Mouse (Mus musculus) ES-E14 (cell line): ENCODE measurements at regions not wholly inside any gene's neighbourhood (a gene's known extent, or its start where the extent isn't known, plus 50 kb on each side); places are given as distances from the start of the nearest gene placed in this dataset.
A peak's percentile ranks its signal among the peaks of the same experiment; 100 is the strongest.
"Not testable (repeated sequence)": the region's sequence is repeated elsewhere in the genome, so short reads cannot be mapped to it uniquely, and the experiment has no call there.

ENCODE experiments used
- DNase-seq: peaks from one replicate; pipeline ENCODE4 v3.0.0-alpha.2; 2013; ENCODE audit warnings: low read depth, low spot score
- H3K27ac ChIP-seq: 2 replicates; pipeline ENCODE4 v1.5.1; 2012; ENCODE audit warnings: low read depth, mild to moderate bottlenecking, low read length, moderate library complexity, mixed read lengths; ENCODE audit not compliant: poor library complexity, insufficient read depth, severe bottlenecking
- H3K36me3 ChIP-seq: 2 replicates; pipeline ENCODE4 v1.6.1; 2012; ENCODE audit warnings: mild to moderate bottlenecking, low read length, moderate library complexity, mixed read lengths; ENCODE audit not compliant: control insufficient read depth, poor library complexity, insufficient read depth, severe bottlenecking
- H3K4me1 ChIP-seq, 2 experiments: fragments of 150-350 bp in 1 of 2; sonication (generic) in 1 of 2; 2 replicates each; pipeline ENCODE4 v1.6.1; 2012; ENCODE audit warnings: low read length in 2 of 2, mild to moderate bottlenecking in 1 of 2, mixed read lengths in 1 of 2; ENCODE audit not compliant: control insufficient read depth in 2 of 2, insufficient read depth in 2 of 2, poor library complexity in 1 of 2
- H3K4me3 ChIP-seq, 2 experiments: fragments of 150-350 bp in 1 of 2; sonication (generic) in 1 of 2; 2 replicates each; pipeline ENCODE4 v1.5.1; 2012; ENCODE audit warnings: low read length in 2 of 2, low read depth in 1 of 2, mild to moderate bottlenecking in 1 of 2, mixed read lengths in 1 of 2; ENCODE audit not compliant: insufficient read depth in 1 of 2, poor library complexity in 1 of 2, severe bottlenecking in 1 of 2
- H3K9ac ChIP-seq: 2 replicates; pipeline ENCODE4 v1.6.1; 2012; ENCODE audit warnings: low read depth, mild to moderate bottlenecking, low read length, mixed read lengths; ENCODE audit not compliant: poor library complexity, insufficient read depth, severe bottlenecking
- H3K9me3 ChIP-seq: fragments of 150-350 bp; sonication (generic); 2 replicates; pipeline ENCODE4 v1.6.1; 2012; ENCODE audit warnings: low read depth, mild to moderate bottlenecking, low read length; ENCODE audit not compliant: control insufficient read depth, insufficient read depth
- CHD2 ChIP-seq: IDR thresholded peaks from 2 replicates; pipeline ENCODE4 v1.6.1; 2014; ENCODE audit warnings: mild to moderate bottlenecking, low read depth, low read length, inconsistent platforms
- HCFC1 ChIP-seq: IDR thresholded peaks from 2 replicates; pipeline ENCODE4 v1.6.1; 2012; ENCODE audit warnings: low read length, inconsistent platforms, borderline replicate concordance; ENCODE audit not compliant: insufficient read depth
- MAFK ChIP-seq: IDR thresholded peaks from 2 replicates; pipeline ENCODE4 v1.6.1; 2014; ENCODE audit warnings: mild to moderate bottlenecking, low read depth, low read length, inconsistent platforms; ENCODE audit not compliant: insufficient read depth
- ZC3H11A ChIP-seq: IDR thresholded peaks from 2 replicates; pipeline ENCODE4 v1.6.1; 2012; ENCODE audit warnings: low read depth, mild to moderate bottlenecking, inconsistent platforms, low read length, borderline replicate concordance
- ZNF384 ChIP-seq: IDR thresholded peaks from 2 replicates; pipeline ENCODE4 v1.6.1; 2012; ENCODE audit warnings: low read depth, low read length, inconsistent platforms
- in situ Hi-C, 2 experiments: fragments of 600-800 bp; cut with MboI; formaldehyde crosslinking; loops; one replicate each; pipeline ENCODE4 v1.15.1; 2025; ENCODE audit warnings: low sequenced_read_pairs in 2 of 2, inconsistent platforms in 1 of 2; ENCODE audit not compliant: unreplicated experiment in 2 of 2

GRCm38 (mm10) chrX:15813771-15814170 is 708.9 kb upstream of the Cypt1 start:
- H3K4me1 ChIP-seq: no peaks in the 10 kb centered on the region
- H3K9ac ChIP-seq: no peak overlapping the region
- no peak for DNase-seq
- in situ Hi-C loops: no loop called here
- H3K27ac ChIP-seq: no peak overlapping the region
- no peak overlapping the region for H3K4me3 ChIP-seq
- no peaks in the 10 kb centered on the region for H3K9me3 ChIP-seq
- TF ChIP-seq HCFC1 (no peak), MAFK (no peak), ZC3H11A (no peak; the same call in 1 of the 2 replicates), CHD2 (no peak), ZNF384 (no peak)
- H3K36me3 ChIP-seq: no peaks in the 10 kb centered on the region

- H3K36me3 ChIP-seq, in situ Hi-C loops, H3K27ac ChIP-seq, H3K4me1 ChIP-seq, H3K9me3 ChIP-seq, H3K9ac ChIP-seq, H3K4me3 ChIP-seq: not testable (repeated sequence)
- DNase-seq: peak; percentile 19
Measured at GRCm38 (mm10) chrX:15846119-15846877, 676.4 kb upstream of the Cypt1 start.
